Mouse (Mus musculus): ENCODE measurements at regions not wholly inside any gene's neighbourhood (a gene's known extent, or its start where the extent isn't known, plus 50 kb on each side); places are given as distances from the start of the nearest gene placed in this dataset.

DNA sequence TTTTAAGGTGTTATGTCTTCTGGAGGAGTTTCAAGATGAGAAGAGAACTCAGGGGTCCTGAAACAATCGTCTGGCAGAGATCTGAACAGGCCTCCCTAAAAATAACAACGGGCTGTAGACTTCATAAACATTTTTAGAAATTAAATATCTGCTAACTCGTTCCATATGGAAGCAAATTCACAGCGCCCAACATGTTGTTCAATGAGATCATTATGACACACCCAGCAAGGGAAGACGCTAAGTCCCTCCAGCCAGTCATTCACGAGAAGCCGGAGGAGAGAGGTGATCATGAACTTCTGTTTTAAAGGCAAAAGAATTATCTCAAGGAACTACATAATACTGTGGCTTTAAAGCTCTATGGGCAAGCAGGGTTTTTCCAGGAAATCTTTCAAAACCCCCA, 334.8 kb downstream of the Efna5 start:
- DNase-seq, result no peak

DNA sequence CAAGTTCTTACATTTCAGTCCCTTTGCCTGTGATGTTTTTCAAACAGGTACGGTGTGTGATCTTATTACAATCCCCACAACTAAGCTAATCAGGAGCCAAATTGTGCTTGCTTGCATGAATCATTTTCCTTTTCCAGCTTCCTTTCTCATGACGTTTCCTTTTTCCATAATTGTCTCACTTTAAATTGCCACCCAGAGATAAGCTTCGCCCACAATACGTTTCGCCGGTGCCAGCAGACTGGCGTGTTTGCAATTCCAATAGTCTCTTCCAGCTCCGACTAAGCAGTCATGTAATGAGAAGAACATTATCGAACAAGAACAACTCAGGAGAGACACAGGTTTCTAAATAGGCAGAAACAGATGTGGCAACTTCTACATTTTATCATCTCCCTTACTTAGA, 335.8 kb downstream of the Efna5 start:
- no peak for DNase-seq

DNA sequence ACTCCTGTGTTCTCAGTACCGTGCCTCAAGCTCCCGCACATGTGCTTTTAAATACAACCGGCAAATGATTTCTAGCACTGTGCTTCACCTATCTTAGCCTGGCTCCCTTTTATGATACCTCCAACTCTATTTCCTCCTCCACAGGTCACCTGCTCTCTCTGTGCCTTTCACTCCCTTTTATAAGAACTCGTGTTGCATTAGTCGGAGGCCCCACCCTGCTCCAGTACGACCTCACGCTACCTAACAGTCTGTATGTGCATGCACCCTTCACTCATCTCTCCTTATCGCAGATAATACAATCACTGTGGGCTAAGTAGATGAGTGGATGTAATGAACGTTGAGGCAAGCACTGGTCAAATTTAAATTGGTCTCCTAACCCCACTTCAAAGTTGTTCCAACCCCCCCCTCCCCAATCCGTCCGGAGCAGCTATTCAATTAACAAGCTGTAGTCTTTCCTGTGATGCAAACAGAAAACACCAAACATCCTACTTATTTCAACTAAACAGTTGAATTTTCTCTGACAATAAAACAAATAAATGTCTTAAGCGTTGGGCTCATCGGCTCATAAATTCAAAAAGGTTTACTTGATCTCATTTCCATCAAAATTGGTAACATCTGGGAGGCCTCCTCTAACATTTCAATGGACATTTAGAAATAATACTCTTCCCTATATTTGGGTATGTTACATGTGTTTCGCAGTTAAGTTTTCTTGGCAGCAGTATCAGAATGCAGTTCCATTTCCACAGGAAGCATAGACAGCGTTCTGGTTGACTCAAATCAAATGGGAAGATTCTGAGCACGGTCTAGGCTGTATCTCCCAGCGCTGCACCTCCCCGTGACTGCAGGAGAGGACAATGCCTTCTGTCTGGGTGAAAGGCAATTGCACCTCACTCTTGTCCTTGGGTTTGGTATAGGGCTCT, 337.8 kb downstream of the Efna5 start:
- no peak for DNase-seq

DNA sequence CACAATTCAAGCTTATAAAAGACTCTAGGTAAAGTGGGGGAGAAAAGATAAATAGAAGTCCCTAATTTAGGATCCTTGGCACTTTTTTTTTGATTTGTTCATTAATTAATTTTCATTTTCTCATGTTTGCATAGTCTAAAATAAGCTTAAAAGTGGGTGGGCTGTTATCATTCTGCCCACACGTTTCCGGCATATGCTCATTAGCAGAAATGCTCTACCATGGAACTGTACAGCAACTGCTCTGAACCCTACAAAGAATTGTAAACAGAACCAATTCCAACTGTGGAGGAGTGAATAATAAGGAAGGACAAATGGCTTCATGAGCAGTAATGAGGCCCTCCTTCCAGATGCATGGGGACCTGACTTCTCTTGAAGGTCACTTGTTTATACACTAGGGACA, 351.2 kb downstream of the Efna5 start:
- no peak for DNase-seq

DNA sequence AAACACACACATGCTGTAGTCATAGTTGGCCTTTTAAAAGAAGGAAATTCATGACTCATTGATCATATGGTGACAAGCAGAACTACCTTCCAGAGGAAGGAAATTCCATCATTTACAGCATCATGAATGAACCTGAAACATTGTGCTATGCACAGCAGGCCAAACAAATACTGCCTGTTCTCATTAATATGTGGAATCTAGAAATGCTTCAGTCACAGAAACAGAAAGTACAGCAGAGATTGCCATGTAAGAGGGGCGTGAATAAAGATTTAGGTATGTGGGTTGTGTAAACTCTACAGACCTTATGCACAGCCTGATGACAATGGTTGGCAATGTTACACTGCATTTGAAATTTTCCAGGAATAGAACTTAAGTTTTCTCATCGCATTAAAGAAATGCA, 353.6 kb downstream of the Efna5 start:
- no peak for DNase-seq

DNA sequence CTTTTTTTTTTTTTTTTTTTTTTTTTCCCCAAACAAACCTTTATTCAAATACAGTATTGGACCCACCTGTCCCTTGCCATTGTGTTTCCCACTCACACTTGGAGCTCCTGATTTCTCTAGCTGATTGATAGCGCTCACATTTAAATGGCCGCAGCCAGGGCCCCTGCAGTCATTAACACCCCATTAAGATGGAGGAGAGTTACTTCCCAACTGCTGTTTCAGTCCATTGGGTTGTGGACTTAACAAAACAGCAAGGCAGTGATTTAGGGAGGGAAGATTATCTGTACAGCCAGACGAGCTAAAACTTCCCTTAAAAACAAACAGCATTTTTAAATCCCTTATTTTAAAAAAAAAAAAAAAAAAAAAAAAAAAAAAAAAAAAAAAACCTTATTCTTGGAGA, 367.5 kb downstream of the Efna5 start:
- DNase-seq, result no peak

DNA sequence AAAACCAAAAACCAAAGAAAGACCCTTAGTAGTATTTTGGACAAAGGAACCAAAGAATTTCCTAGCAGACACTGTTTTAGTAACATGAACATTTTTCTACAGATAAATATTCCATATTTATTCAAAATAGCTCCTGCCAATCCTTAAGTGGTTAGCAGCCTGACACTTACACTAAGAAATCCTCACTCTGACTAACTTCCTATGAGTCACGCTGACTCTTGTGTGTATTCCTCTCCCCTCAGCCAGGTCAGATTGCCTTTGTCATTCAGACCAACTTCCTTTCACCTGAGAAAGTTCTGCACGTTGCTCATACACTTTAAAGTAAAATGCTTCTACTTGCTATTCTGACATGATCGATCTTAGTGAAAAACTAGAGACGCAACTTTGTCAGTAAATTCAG, 370.9 kb downstream of the Efna5 start:
- no peak for DNase-seq

DNA sequence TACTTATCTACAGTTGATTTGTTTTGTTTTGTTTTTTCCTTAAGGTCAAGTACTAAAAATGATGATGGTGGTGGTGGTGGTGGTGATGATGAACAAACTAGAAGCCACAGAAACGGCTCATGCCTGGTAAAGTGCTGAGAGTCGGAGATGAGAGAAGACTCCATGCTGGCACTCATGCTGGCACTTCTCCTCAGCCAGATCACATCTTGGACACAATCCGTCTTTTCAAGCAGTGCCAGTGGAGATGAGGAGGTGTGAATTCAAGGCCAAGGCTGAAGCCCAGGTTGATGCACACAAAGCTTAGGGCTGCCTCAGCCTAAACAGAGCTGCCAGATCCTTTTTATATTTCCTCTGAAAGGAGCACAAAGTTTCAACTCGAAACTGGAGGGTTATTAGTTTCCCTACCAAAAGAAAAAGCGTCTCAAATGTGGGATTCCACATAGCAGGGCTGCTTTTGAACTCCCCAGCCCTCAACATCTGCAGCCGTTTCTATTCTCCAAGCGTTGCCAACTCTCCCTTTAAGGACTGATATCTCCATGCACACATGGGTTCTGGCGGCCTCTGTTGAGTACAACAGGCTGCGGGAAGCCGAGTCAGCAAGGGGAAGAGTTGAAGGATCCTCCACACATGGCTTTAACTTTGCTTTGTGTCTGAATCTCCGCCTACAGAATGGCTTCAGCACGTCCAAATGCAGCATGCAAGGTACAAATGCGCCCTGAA, 373.2 kb downstream of the Efna5 start:
- no peak for DNase-seq

DNA sequence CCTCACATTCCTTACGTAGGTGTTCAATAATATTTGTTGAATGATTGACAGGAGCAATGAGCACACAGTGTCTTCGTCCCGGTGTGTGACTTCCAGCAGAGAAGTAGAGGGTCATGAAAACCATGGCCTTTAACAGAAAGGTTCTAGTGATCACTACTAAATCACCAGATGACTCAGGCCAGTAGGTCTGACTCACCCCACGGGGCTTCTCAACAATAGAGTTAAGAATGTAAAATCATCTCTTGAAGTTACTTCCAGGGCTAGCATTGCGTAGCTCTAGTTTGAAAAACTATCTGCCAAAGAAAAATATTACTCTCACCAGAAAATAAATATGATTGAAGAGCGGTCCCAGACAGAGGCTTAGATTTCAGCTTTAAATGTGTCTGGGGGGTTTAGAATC, 376.4 kb downstream of the Efna5 start:
- DNase-seq, result no peak

DNA sequence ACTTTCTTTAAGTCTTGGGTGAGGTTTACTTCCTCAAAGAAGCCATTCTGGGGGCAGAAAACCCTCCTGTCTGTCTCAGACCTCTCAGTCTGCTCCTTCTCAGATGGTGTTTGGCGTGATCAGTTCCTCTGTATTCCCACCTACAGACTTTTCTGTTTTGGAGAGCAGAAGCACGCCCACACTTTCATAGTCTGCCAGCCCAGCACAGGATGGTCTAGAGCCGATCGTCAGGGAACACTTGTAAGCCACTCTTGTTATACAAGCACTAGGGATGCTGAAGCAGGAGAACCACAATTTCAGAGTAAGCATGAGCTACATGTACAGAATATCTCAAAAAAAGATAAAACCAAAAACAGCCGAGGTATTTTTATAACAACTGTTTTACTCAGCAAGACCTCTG, 410.4 kb downstream of the Efna5 start:
- no peak for DNase-seq

DNA sequence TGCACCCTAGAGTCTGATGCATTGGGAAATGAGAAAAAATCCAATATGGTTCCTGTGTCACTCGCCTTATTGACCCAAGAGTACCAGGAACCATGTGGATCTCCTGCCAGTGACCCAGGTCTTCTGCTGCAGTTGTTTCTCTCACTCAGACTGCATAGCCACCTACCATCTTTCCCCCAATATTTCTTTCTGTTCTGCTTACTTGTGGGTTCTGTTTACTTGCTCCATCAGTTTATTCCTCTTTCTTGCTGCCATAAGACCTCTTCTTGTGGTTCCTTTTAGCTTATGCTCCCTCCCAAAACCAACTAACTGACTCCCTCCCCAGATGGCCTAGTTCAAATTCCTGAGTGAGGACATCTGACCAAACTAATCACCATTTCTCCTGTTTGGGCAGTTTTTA, 411.8 kb downstream of the Efna5 start:
- DNase-seq, result no peak

DNA sequence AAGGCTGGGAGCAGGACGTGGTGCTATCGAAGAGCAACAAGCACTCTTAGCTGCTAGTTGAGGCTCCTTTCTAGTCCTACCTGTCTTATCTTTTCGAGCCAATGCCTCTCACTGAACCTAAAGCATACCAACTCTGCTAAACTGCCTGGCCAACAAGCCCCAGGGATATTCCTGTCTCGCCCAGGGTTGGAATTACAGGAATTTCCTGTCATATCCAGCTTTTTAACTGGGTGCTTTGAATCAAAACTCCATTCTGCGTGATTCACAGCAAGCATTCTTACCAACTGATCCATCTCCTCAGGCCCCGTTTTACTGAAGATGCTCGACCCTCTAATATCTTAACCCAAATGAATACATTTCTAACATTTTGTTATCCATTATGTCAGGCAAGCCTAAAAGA, 412.3 kb downstream of the Efna5 start:
- no peak for DNase-seq

DNA sequence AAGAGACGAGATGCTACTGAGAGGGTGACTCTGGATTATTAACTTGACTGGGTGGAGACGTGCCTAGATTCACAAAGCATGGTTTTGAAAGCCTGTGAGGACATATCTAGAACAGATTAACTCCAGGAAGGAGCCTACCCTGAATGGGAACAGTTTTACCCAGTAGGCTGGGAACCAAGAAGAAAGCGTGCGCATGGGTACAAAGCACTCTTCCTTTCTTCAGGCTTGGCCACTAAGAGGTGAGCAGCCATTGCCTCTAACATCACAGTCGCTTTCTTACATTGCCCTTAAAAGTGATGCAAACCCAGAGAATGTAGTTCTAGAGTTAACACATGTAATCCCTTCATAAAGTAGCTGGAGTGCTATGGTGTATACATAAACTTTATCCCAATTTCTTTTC, 414.0 kb downstream of the Efna5 start:
- no peak for DNase-seq

DNA sequence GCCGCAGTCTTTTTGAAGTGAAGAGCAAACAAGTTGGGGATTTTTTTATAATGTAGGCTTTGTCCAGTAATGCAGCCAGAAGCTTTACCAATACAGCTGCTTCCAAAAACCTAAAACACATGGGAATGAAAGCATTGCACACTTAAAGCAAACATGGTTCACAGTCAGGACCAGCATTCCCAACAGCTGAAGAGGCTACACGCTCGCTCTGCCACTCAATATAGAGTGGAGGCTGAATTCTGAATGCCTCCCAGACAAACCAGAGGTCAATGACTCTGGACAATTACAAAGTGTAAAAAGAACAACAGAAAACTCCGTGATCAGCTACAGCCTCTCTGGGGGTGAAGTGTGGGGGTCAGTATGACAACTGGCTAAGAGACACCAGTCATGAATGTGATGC, 416.1 kb downstream of the Efna5 start:
- no peak for DNase-seq

DNA sequence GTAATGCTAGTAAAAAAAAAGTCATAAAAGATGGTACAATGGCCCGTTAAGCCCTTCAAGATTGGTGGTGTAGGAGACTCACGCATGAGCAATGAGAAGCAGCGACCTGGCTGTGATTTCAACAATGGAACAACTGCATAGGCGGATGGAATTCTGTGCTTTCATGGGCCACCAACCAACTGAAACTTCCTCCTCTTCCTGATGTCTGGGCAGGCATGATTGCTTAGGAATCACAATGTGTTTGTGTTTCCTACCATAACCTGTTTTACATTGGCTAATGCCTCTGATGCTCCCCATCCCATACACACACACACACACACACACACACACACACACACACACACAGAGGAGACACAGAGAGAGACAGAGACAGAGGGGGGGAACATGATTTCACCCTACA, 416.9 kb downstream of the Efna5 start:
- DNase-seq, result no peak

DNA sequence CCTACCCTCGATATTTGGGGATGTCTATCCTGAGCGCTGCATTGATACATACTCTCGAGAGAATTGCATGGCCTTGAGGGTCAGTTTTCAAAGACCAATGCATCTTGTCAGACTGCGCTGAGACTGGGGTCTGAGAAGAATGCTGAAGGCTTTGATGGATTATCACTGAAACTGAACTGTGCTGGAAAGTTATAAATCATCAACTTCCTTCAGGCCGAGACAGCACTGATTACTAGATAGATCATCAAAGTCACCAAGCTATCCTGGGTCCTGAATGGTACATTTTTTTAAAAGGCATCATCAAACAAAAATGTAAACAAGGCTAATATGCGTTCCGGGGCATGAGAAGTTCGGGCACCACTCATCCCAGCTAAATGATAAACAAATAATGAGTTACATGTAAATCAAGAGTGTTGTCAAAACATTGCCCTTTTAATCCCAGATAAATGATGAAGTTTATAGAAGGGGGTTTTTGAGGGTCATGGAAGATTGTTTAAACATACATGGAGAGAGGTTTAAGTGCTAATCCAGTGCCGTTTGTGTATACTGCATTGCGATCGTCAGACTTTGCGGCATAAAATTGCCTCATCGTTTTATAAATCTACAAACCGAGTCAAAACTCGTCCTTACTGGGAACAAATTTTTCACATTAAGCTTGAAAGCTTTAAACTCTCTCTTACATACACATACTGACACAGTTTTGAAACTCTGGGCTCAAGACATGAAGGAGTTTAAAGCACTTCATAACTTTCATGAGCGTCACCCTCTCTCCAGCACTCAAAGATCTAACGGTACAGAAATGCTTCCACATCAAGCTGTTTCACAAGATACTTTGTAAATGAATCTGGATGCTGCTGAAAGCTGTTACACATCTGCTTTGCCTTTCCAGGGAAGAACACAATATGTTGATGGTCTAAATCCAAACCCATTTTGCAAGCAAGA, 419.5 kb downstream of the Efna5 start:
- DNase-seq, result no peak

DNA sequence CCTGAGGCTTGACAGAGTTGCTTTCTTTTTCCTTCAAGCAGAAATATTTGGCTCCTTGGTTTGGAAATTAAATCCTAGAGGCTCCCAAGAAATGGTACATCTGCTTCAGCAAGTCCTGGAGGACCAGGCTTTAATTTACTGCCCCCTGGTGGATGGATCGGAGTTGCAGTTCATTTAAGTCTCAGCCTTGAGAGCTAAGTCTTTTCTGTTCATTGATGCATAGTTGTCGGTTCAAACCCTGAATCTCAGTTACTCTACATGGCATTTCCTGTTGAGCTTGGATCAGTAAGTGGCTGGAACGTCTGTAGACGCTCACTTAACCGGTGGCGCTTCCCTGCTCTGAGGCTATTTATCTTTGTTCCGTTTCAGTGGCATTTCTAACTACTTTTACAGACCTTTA, 422.2 kb downstream of the Efna5 start:
- peak; percentile 49 for DNase-seq

DNA sequence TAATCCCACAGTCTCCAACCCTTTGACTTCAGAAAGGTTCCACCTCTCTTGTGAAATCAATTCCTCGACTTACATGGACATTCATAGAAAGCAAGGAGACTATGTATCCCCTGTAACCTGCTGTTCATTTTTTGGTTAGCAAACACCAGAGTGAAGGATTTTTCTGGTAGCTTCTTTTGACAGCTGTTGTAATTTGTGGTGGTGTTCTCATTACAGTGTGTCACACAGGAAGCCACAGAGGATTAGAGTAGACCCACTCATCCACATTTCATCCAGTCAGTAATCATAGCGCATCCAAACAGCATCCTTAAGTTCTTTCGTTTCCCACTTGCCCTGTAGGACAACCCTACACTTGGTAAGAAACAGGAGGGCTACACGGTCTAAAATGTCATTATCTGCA, 443.1 kb downstream of the Efna5 start:
- no peak for DNase-seq

DNA sequence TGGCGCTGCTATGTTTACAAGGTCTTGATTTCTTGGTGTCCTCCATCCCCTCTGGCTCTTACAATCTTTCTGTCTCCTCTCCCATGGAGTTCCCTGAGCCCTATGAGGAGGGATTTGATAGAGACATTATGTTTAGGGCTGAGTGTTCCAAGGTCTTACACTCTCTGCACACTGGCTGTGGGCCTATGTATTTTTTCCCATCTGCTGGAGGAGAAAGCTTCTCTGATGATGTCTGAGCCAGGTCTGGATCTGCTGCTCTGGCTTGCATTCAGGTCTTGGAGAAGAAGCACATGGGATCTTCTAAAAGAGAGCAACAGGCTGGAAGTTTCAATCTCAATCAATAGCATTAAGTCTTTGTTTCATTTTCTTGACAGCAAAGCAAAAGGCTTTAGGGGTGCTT, 445.1 kb downstream of the Efna5 start:
- DNase-seq, result no peak

DNA sequence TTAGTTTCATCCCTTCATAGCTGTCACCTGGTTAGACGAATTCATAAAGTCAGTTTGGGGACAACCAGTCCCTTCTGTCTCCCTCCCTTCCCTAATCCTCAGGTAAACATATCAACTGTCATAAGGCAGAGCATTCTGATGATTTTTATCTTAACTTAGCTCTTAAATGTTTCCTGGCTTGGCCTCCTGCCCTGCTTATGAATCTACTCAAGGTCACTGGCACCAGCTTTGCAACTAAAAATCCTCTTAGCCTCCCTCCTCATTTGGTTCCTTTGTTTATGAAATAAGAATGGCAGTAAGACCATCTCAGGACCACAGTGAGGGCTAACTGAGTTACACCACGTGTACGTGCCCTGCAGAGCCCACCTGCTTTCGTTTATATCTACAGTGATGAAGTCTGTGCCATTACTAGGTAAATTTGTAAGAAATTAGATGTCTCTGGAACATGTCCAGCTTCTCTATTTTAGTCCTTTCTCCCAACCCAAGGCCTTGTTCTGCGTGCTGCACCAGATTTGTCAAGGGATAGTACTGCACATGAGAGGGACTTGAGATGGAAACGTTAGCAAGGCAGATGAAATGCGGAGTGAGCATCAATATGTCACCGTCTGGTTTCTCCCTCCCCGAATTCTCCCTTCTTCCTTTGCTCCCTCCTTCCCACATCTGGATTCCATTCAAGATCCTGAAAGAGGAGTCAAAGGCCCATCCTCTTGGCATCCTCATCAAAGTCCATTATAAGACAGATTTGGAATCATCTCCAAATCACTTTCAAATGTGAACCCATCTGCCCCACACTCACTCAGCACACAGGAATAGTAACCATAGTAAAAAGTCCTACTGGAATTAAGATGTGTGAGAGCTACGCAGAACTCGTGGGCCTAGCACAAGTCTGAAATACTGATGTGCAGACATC, 457.4 kb downstream of the Efna5 start:
- DNase-seq, result no peak

DNA sequence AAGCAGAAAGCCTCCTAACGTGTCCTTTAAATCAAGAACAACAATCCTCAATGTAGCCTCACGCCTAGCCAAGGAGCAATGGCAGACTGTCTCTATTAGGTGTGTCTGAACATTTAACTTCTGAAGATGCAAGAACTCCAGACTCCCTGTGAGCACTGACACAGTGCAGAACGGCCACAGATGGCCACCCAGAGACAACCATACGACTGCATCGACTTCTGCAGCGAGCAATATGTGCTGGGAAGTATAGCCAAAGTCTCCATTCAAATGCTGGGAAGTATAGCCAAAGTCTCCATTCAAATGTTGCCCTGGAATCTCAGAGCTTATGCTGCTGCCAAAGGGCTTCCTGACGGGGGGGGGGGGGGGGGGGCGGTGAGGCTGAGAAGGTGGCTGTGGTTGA, 463.5 kb downstream of the Efna5 start:
- no peak for DNase-seq

DNA sequence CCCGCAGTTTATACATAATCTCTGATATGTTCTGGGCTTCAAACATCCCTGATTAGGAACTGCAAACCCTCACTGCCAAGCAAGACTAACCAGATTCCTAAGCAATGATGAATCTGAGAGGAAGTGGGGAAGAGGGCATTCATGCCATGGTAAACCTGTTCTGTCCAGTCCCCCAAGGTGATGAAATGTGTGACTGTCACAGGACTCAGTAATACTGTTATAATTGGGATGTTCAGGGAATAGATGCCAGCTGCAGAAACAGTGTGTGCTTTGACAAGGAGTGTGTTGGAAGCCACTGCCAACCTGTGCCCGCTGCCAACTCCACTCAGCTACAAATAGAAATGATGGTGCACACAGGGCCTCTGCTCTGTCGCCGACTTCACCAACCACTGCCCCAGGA, 466.0 kb downstream of the Efna5 start:
- DNase-seq, result no peak
